ENCODE assay signal across 8 mouse cellular contexts in the genomic region with DNA sequence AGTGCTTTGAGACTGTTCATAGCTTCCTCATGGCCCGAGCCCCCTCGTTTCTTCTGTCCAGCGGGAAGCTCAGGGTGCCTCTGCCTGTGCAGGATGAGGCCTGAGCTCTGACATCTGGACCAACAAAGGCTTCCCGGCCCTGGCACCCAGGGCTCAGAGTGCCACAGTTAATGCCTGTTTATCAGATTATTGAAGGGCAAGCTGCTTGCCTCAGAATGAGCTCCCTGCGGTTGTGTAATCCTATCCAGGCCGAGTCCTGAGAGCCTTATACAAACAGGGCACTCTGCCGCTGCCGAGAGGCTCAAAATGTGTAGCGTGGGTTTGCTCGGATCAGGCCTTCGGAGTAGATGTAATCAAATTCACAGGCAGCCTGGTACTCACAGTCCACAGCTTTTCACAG.
DNase-seq lines count a peak whose midpoint lies in the region; ATAC-seq and TF ChIP-seq lines count a peak whose summit lies in the region.

No protein-coding gene starts in this region.

- TF ChIP-seq CTCF in heart, postnatal 0 days (IDR thresholded peaks at IDR 0.05; ENCODE audit: low read depth), result no peak
- TF ChIP-seq CTCF in stomach, postnatal 0 days (IDR thresholded peaks at IDR 0.05; ENCODE audit: low read depth), result no peak

- no peak overlapping the region for H3K9ac ChIP-seq in heart, postnatal 0 days (replicated peaks; ENCODE audit: low read depth, low read length)
- H3K9ac ChIP-seq in stomach, postnatal 0 days (ENCODE audit: low read length), result no peak overlapping the region

- peak; percentile 20 for DNase-seq in urinary bladder, adult 2 months (ENCODE audit: low spot score)
- DNase-seq in urinary bladder, postnatal 4 days (ENCODE audit: low spot score in 2 of 2), result no peak
- DNase-seq in fat pad, adult 2 months (ENCODE audit: extremely low read depth, low read depth, low spot score), result peak; percentile 85
- DNase-seq in heart, postnatal 0 days (ENCODE audit: low spot score), result no peak
- DNase-seq in kidney, postnatal 4 days, result peak; percentile 13 to 34
- DNase-seq in lung, postnatal 14 days, result peak; percentile 51
- peak; percentile 43 for DNase-seq in stomach, postnatal 0 days (ENCODE audit: low spot score)
- DNase-seq in thymus, postnatal 0 days (ENCODE audit: low spot score), result no peak

- H3K36me3 ChIP-seq in heart, postnatal 0 days (replicated peaks; ENCODE audit: control insufficient read depth, insufficient read depth, low read length), result no peaks in the 10 kb centered on the region
- no peaks in the 10 kb centered on the region for H3K36me3 ChIP-seq in stomach, postnatal 0 days (ENCODE audit: control insufficient read depth, insufficient read depth, low read length)

- peak; percentile 50 for ATAC-seq in heart, postnatal 0 days (ENCODE audit: insufficient read depth, low read depth)
- peak; percentile 45; the same call in 1 of the 2 replicates for ATAC-seq in stomach, postnatal 0 days (ENCODE audit: low FRiP score, low TSS enrichment)

- H3K4me2 ChIP-seq in heart, postnatal 0 days (ENCODE audit: low read depth, low read length), result peak overlapping the region; percentile 19; the same call in 1 of the 2 replicates
- no peak overlapping the region for H3K4me2 ChIP-seq in stomach, postnatal 0 days (replicated peaks; ENCODE audit: low read depth)

- peak overlapping the region; percentile 53 for H3K27ac ChIP-seq in heart, postnatal 0 days (ENCODE audit: low read depth)
- H3K27ac ChIP-seq in stomach, postnatal 0 days (replicated peaks), result peak overlapping the region; percentile 20; the same call in 1 of the 2 replicates

- H3K27me3 ChIP-seq in heart, postnatal 0 days (ENCODE audit: control insufficient read depth, insufficient read depth, low read length), result no peaks in the 10 kb centered on the region
- H3K27me3 ChIP-seq in stomach, postnatal 0 days (ENCODE audit: control insufficient read depth, insufficient read depth, low read length), result no peaks in the 10 kb centered on the region

- WGBS in heart, postnatal 0 days, result 21% methylated on average over 11 of the region's 11 CpGs
- 22% methylated on average over 11 of the region's 11 CpGs for WGBS in stomach, postnatal 0 days

- TF ChIP-seq EP300 in heart, postnatal 0 days (IDR thresholded peaks at IDR 0.05; ENCODE audit: low read depth), result no peak
- TF ChIP-seq EP300 in stomach, postnatal 0 days (optimal IDR thresholded peaks at IDR 0.05), result no peak

- no peak overlapping the region for H3K4me3 ChIP-seq in heart, postnatal 0 days (ENCODE audit: low read depth, low read length)
- H3K4me3 ChIP-seq in stomach, postnatal 0 days (ENCODE audit: low read depth, low read length), result no peak overlapping the region

- H3K4me1 ChIP-seq in heart, postnatal 0 days (ENCODE audit: control insufficient read depth, insufficient read depth), result peaks cover 32% of the 10 kb centered on the region
- no peaks in the 10 kb centered on the region for H3K4me1 ChIP-seq in stomach, postnatal 0 days (replicated peaks; ENCODE audit: control insufficient read depth, insufficient read depth)

- no peaks in the 10 kb centered on the region for H3K9me3 ChIP-seq in heart, postnatal 0 days (replicated peaks; ENCODE audit: control insufficient read depth, low read length)
- H3K9me3 ChIP-seq in stomach, postnatal 0 days (ENCODE audit: control insufficient read depth, low read length), result no peaks in the 10 kb centered on the region

Comparison
In these comparisons a context has a peak if more than half of its experiments do, and no peak if none do; other contexts are left out.
1. DNase-seq: peak in urinary bladder, adult 2 months (single experiment), fat pad, adult 2 months (single experiment), kidney, postnatal 4 days (2 of 2), lung, postnatal 14 days (single experiment) and stomach, postnatal 0 days (single experiment); none in urinary bladder, postnatal 4 days (0 of 2), heart, postnatal 0 days (single experiment) and thymus, postnatal 0 days (single experiment).